Mouse (Mus musculus) kidney, postnatal 36 days (tissue): ENCODE data around the gene Tmprss9.

Experiments
- DNase-seq, 2 experiments: peaks; one replicate each; pipeline ENCODE4 v3.0.0; 2021 to 2022; ENCODE audit warnings: mixed read lengths in 2 of 2

The Tmprss9 gene

GRCm38 (mm10) chr10:80843087-80843930 lies 28.3 kb upstream of the Tmprss9 start:
- DNase-seq = no peak

- DNase-seq = peak in 1 of 2 experiments; percentile 29
These were observed 27.6 kb upstream of the Tmprss9 start, which contains the start of gene Lingo3 for GRCm38 (mm10) chr10:80843931-80844547. Gene Lingo3 (minus strand): TSS chr10:80844039.

DNA sequence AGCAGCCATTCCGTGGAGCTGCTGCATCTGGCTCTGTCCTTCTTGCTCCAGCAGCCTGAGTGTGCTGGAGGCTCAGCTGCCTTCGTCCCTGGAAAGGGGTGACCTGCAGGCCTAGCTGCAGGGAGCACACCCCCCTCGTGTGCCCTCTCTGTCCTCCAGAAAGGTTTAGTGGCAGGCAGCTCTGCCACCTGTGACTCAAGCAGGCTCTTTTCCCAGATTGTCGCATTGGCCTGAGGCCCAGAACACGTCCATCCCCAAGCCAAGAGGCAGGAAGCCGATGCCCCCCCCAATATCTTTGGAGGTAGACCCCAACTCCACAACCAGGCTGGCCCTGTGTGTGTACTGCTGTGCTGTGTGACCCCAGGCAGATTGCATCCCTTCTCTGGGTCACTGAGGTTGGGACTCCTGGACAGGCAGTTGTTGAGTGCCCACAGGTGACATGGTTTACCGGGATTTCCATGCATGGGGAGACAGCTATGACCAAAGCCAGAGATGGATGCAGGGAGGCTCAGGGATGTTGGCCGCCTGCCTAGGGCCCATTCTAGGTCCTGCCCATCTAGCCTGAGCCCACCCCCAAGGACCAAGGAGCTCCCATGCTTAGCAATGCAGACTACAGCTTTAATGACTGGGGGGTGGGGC lies 26.5 kb upstream of the Tmprss9 start:
- no peak for DNase-seq

- DNase-seq = no peak
These were observed 25.9 kb upstream of the Tmprss9 start for GRCm38 (mm10) chr10:80845732-80846131.

- peak; percentile 41 to 77 for DNase-seq
These were observed 23.1 kb upstream of the Tmprss9 start for GRCm38 (mm10) chr10:80848571-80848970.

- peak; percentile 95 to 98 for DNase-seq
These were observed 16.5 kb upstream of the Tmprss9 start, which contains the start of the genes Lsm7 and Sppl2b for GRCm38 (mm10) chr10:80854913-80855748. Gene Lsm7 (minus strand): TSS chr10:80855209. Gene Sppl2b (plus strand): TSS chr10:80855275.

- peak in 1 of 2 experiments; percentile 20 for DNase-seq
These were observed 15.9 kb upstream of the Tmprss9 start for GRCm38 (mm10) chr10:80855749-80856073.

DNA sequence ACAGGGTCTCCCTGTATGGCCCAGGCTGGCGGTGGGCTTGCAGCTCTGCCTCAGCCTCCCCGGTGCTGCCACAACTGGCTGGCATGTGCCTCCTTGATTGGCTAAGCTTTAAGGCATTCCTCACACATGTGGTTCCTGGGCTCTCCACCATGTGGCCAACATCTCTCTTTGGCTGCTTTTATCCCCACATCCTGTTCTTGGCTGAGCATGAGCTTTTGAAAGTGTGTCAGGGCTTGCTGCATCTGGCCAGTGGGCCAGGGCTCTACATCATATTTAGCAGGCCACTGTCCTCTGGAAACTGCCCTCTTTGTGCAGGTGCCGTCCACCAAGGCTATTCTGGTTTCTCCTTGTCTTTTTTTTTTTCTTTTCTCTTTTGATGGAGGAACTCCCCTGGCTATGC lies 15.4 kb upstream of the Tmprss9 start:
- DNase-seq = no peak

GRCm38 (mm10) chr10:80856908-80857307 lies 14.7 kb upstream of the Tmprss9 start:
- no peak for DNase-seq

GRCm38 (mm10) chr10:80857386-80857785 lies 14.3 kb upstream of the Tmprss9 start:
- DNase-seq = no peak

- DNase-seq = no peak
These were observed 13.8 kb upstream of the Tmprss9 start for GRCm38 (mm10) chr10:80857848-80858247.

GRCm38 (mm10) chr10:80858350-80858935 lies 13.2 kb upstream of the Tmprss9 start:
- DNase-seq = no peak

DNA sequence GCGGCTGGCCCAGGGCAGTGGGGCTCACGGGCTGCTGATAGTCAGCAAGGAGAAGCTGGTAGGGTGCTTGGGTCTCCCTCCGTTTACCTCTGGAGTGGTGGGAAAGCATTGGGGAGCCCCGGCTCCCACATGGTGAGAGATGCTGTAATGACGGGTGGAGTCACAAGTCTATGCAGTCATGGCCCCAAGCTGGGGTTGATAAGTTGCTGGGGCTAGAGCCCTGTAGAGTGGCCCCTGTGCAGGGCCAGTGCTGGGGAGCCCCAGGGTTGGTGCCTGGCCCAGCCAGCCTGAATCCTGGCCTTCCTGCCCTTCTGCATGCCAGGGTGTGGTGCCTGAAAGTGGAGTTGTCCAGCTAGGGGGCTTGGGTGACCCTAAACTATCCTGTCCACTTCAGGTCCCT lies 9.3 kb upstream of the Tmprss9 start:
- DNase-seq = no peak

DNA sequence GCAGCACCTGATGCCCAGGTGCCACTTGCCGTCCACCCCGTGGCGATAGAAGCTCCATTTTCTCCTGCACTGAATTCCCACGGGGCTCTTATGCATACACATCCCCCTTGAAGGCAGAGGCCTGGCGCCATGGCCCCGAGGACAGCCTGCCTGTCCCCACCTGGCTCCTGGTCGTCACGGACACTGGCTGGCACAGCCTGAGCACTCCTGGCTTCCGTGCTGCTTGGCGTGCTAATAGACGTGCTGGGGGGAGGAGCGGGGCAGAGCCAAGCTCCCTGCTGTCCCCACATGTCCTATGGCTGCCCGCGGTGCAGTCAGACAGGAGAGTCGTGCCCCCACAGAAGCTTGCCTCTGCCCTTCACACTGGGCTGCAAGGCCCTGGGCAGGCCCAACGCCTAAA lies 7.2 kb upstream of the Tmprss9 start:
- DNase-seq = no peak

DNA sequence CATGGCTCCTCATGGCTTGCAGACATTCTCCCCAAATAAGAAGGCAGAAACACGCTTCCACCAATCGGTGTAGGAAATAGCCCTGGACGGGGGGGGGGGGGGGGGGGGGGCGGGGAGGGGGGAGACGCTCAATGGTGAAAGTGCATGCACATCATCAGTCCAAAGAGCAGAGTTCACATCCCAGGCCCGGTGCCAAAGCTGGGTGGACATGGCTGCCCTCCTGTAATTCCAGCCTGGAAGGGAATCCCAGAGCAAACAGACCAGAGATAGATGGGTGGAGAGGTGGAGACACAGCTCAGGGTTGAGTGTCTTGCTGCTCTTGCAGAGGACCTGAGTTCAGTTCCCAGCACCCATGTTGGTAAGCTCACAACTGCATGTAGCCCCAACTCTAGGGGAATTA lies 655 bp upstream of the Tmprss9 start:
- peak; percentile 85 to 91 for DNase-seq

DNA sequence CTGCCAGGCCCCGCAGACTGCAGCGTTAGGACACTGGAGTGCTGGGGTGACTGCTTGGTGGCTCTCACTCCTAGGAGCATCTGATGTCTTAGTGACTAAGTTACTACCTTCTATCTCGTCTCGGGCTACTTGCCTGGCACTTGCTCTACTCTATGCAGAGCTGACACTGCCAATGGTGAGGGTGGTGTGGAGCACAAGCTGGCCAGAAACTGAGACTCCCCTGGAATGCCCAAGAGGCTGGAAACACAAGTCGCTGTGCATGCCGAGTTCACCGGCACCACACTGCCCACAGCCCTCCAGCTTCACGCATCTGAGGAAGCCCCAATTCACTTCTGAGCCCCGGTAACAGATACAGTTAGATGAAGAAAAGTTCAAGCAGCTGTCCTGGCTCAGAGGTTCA lies 2.4 kb downstream of the Tmprss9 start:
- no peak for DNase-seq

DNA sequence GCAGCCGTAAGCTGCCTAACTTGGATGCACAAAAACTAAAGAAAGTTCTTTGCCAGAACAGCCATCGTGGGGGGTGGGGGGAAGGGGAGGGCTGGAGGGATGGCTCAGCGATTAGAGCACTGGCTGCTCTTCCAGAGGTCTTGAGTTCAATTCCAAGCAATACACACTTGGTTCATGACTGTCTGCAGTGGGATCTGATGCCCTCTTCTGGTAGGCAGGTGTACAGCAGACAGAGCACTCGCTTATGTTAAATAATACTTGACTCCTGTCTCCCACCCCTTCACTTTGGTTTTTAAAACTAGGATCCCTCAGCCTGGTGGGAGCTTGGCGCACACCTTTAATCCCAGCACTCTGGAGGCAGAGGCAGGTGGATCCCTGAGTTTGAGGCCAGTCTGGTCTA lies 4.4 kb downstream of the Tmprss9 start:
- DNase-seq = peak; percentile 51 to 81

DNA sequence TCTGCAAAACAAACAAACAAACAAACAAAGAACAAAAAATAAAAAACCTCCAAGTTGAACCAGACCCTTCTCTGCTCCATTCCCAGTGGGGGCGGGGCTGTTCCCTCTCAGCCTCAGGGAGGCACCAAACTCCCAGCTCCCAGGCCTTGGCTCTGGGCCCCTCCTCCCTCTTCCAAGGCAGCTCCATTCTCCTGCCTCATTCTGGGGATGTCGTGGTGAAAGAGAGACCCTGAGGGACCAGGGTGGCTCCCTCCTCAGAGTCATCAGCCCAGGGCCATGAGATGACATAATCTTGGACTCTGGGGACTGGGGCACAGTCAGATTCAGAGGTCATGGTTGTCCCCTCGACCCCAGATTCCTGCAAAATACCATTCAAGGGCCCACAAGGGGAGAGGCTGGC lies 4.9 kb downstream of the Tmprss9 start:
- DNase-seq = no peak

GRCm38 (mm10) chr10:80880131-80880641 lies 8.5 kb downstream of the Tmprss9 start:
- peak; percentile 65 to 87 for DNase-seq

DNA sequence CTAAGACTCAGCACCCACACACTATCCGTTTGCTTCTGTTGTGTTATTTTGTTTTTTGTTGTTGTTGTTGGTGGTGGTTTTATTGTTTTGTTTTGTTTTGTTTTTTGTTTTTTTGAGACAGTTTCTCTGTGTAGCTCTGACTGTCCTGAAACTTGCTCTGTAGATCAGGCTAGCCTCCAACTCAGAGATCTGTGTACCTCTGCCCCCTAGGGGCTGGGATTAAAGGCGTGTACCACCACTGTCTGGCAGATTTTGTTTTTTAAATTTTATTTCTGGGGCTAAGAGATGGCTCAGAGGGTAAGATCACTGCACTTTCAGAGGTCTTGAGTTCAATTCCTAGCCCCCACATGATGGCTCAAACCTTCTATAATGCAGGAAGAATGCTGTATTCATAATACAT lies 9.3 kb downstream of the Tmprss9 start:
- no peak for DNase-seq

DNA sequence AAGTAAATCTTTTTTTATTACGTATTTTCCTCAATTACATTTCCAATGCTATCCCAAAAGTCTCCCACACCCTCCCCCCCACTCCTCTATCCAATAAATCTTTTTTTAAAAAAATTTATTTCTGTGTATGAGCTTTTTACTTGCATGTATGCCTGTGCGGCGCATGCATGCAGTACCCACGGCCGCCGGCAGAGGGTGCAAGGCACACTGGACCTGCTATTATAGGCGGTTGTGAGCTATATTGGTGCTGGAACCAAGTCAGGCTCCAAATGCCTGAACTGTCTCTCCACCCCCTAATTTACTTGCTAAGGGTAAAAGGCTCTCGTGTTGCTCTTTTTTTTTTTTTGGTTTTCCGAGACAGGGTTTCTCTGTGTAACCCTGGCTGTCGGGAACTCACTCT lies 9.7 kb downstream of the Tmprss9 start:
- DNase-seq = peak; percentile 75 to 90

GRCm38 (mm10) chr10:80887181-80887580 lies 15.5 kb downstream of the Tmprss9 start:
- DNase-seq = peak; percentile 86 to 91
